ENCODE assay signal across 21 mouse cellular contexts in the genomic region with DNA sequence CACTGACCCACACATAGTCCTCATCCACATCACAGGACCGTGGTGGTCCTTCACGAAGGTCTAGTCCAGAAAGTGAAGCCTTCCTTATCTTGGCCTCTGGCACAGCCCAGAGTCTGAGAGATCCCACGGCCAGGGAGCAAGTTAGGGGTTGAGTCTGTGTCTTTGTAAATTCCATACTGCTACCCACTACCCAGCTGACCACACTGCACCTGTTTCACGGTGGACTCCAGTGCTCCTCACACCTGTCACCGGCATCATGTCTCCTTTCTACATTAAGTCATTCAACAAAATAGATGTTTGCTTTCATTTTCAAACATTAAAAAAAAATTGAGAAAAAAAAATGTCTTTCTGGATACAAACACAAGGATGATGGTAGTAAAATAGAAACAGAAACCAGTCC.
"Had no signal": no experiment of that assay in that cellular context is flagged by ENCODE, and none has a peak within 500 bp of the region (broad histone marks: within the 10 kb centered on the region; RNA-seq: fewer than 3 reads in every experiment).

No protein-coding gene starts in this region.

- ATAC-seq: liver, postnatal 0 days; lung, postnatal 0 days; midbrain, embryonic 15.5 days had no signal

- H3K9me3 ChIP-seq: lung, embryonic 15.5 days; megakaryocyte, embryonic 14.5 days; midbrain, embryonic 13.5 days; midbrain, embryonic 15.5 days; neural tube, embryonic 13.5 days; neural tube, embryonic 15.5 days had no signal

- H3K4me2 ChIP-seq: lung, embryonic 15.5 days; midbrain, embryonic 11.5 days; midbrain, embryonic 13.5 days; midbrain, embryonic 15.5 days; neural tube, embryonic 13.5 days; neural tube, embryonic 15.5 days had no signal

- DNase-seq: liver, postnatal 0 days; lung, adult 2 months; lung, postnatal 14 days; lung, postnatal 36 days; retina, postnatal 1 day; right cerebral cortex, adult 18-20 months; right cerebral cortex, postnatal 25 days; right cerebral cortex, postnatal 4 days; spleen, adult 18-20 months; thymus, adult 18-20 months; thymus, postnatal 14 days; thymus, postnatal 36 days had no signal

- H3K27ac ChIP-seq: lung, embryonic 15.5 days; macrophage; midbrain, embryonic 13.5 days; midbrain, embryonic 15.5 days; neural tube, embryonic 13.5 days; neural tube, embryonic 15.5 days had no signal

- H3K4me3 ChIP-seq: lung, embryonic 15.5 days; megakaryocyte, embryonic 14.5 days; midbrain, embryonic 13.5 days; midbrain, embryonic 15.5 days; neural tube, embryonic 13.5 days; neural tube, embryonic 15.5 days had no signal

- H3K27me3 ChIP-seq: lung, embryonic 15.5 days; midbrain, embryonic 13.5 days; midbrain, embryonic 15.5 days; neural tube, embryonic 13.5 days; neural tube, embryonic 15.5 days had no signal

- H3K9ac ChIP-seq: liver, postnatal 0 days; lung, embryonic 15.5 days; midbrain, embryonic 13.5 days; midbrain, embryonic 15.5 days; neural tube, embryonic 13.5 days; neural tube, embryonic 15.5 days had no signal

- H3K36me3 ChIP-seq: lung, embryonic 15.5 days; midbrain, embryonic 13.5 days; midbrain, embryonic 15.5 days; neural tube, embryonic 13.5 days; neural tube, embryonic 15.5 days had no signal
